Mouse (Mus musculus) brain, embryonic 18.5 days (tissue): Measurements from ENCODE around the gene Sardh.

Experiments
- DNase-seq: peaks from one replicate; pipeline ENCODE4 v3.0.0-alpha.2; 2012; ENCODE audit warnings: low read depth, low spot score

The Sardh gene

DNA sequence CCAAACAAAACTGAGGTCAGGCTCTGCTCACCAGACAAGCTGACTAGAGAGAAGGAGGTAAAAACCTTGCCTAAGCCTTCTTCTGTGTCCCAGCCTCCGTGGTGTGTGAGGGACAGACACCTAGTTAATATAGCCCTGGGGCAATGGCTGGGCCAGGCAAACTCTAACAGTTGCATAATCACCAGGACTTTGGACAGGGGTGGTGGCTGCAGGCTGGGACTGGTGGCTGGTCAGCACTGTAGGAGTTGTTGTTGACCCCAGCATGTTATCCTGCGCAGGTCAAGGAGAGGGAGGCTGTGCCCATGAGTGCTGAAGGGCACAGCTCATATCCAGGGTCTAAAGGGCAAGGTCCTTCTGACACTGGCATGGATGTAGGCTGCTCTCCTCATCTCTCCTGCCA lies at the start of gene Sardh:
Gene Sardh, minus strand, starts transcription at position 127 of the 400 bp plus-strand sequence.
- DNase-seq: no peak

DNA sequence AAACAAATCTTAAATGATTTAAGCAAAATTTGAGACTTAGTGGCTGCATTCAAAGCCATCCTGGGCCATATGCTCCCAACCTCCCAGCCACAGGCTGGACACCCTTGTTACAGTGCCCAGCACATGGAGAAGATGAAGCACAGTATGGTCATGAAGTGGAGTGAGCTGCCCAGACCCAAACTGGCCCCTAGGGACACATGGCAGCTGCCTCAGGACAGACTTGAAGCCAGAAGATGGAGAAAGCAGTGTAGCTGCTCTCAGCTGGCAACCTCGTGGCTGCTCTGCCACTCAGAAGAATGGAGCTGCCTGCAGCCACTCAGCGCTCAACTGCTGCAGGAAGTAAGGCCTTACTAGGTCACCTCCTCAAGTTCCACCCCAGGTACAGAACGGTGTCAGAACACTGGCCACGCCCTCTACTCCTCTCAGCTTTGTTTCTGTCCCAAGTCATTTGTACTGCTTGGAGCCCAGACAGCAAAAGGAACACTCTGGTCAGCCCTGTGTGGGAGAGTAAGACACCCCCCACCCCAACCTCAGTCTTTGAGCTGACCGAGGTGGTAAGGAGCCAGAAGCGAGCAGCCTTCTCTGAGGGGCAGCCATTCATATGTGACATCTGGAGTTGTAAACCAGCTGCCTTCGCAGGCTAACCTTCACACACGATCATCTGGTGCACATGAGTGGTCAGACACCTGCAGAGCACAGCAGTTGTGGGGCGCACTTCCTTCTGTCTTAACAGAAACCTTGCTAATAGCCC lies 48.7 kb upstream of the Sardh start:
- no peak for DNase-seq

DNA sequence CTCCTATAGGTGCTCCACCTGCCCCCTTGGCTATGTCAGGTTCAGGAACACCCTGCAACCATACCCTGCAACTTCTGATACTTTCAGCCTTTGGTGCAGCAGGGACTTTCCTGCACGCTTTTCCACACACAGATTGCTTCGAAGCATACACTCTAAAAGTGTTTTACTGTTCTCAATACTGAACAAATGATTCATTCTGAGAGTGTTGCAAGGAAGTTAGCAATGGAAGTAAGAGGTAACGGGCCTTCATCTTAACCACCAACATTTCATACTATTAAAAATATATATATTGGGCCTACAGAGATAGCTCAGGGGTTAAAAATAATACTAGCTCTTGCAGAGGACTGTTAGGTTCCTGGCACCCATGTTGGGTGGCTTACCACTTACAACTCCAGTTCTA lies 46.6 kb upstream of the Sardh start:
- DNase-seq: no peak

DNA sequence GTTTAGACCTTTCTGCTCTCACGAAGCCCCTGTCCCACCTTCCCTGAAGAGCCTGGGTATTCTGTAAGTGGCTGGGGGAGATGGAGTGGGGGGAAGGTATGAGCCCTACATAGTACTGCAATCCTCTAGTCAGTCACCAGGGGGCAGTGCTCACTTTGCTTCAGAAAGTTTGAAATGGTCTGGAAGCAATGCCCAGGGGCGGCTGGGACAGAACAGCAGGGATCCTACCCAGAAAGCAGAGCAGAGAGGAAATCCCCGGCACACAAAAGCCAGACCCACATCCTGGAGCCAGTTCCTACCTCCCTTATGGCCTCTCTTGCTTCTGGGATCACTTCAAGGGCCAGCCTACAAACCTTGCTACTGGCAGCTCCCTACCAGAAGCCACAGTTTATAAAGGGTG lies 40.9 kb upstream of the Sardh start:
- peak; percentile 56 for DNase-seq

DNA sequence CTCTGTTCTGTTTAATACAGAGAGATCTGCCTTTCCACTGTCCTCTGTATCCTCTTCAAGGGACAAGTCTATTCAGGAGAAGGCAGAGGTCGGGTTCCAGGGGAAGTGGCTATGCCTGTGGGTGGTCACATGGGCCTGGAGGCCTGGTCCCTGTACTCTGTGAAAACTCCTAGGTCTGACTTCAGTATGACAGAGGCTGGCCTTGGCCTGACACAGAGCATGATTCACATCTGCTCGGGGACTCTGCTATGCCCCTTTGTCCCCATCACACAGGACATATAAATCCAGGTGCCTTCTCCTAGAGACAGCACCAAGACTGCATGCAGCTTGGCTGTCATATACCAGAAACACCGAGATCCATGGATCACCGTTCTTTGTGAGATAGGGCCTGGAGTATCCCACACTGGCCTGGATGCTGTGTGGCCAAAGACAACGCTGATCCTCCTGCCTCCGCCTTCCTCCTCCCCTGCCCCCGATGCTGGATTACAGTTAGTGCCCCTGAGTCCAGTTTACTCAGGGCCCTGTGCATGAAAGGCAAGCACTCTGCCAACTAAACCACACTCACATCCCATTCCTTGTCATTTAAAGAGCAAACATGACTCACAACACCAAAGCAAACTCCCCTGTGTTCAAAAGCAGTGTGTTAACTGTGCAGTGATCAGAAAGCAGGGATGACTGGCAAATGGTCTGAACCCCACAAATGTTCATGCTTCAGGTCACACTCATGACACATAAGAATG lies 39.0 kb upstream of the Sardh start:
- no peak for DNase-seq

DNA sequence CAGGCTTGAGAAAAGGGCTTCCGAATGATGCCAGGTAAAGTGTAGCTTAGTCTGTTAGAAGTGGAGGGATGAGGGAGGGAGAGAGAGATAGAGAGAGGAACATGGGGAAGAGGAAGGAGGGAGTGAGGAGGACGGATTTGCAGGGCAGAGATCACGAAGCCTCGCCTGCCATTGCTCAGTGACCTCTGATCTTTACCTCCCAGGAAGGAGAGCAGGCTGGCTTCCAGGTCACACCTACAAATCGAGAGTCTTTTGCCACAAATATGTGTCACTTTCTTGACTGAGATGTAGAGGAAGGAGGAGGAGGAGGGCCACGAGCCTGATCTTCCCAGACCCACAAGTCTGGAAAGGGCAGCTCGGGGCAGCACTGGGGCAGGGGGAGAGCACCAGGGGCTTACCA lies 36.3 kb upstream of the Sardh start:
- no peak for DNase-seq

DNA sequence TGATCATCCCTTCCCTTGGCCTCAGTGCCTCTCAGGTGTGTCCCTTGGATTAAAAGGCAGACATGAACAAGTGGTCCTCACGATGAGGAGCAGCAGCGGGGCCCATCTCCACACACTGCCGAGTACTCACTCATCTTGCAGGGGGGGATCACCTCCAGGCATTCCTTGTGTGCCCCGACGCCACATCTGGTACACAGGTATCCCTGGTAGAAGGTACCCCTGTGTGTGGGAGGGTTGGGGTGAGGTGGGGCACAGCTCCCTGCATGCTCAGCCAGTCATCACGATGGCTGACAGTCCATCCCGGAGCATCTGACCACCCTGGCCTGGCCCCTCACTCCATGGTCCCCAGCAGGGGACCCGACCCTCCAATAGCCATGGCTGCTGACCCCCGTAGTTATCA lies 33.6 kb upstream of the Sardh start:
- DNase-seq: no peak

DNA sequence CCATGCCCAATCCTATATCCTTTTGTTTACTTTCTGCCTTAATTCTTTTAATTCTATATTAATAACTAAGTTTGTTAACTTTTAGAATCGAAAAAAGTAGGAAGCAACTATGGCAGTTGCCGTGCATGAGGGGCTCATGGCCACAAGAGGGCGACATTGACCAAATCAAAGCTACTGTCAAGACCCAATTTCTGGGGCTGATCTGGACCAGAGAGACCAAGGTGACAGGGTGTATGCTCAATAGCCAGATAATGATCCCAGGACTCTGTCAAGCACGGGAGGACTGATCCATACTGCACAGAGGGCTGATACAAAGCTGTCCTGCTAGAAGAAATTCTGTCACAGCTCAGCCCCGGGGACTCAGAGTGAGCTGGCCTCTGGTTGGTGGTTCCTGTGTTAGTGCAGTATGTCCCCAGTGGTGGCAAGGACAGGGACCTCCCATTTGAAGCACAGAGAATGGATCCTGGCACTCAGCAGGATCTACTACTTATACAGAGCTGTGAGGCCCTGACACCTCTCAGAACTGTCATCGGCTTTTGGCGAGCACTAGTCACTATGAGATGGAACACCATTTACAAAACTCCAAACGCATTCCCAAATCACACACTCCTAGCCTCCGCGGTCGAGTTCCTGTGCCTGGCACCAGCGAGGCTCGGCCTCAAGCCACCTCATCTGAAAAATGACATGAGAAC lies 32.9 kb upstream of the Sardh start:
- peak; percentile 32 for DNase-seq

DNA sequence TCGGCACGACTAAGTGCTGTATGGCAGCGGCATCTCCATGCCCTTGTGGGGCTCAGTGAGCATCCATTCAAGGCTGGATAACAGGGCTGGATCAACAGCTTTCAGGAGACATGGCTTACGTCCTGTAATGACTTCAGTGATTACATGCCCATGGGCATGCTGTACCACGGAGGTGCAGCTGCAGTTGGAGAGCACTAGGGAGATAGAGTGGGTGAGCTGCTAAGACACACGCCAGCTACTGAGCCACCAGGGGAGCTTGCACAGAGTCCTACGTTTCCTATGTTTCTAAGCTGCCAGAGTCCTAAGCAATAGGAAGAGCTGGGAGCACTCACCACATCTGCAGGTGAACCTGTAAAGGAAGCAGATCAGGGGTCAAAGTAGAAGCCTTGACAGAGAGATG lies 30.7 kb upstream of the Sardh start:
- no peak for DNase-seq

DNA sequence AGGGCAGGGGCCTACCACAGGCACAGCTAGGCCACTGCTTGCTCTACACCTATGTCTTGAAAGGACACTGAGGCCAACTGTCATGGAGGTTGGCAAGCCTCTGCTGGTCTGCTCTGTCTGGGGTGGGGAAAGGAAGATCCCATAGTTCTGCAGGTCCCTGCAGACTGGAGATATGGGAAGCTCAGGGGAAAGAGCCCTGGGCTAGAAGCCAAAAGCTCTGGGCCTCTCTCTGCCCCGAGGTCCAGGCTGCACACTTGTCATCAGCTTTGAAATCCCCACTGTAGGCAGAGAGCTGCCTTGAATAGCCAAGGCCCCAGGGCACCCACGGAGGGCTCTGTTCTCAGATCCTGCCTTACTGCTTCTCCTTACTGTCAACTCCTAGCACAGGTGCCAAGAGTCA lies 20.2 kb upstream of the Sardh start:
- no peak for DNase-seq

DNA sequence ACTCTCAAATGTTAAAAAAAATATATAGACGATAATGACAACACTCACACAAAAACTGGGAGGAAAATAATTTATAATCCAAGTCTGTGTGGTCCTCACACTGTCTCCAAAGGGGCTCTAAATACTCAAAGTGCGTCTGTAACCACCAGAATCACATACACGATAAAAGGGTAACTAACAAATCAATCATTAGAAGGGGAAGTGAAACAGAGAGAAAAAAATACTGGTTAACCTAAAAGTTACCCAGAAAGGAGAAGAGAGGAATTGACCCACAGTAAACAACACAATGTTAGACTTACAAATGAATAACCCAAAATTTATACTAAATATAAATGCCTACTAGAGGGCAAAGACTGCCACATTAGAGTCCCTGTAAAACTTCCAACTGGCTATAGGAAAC lies 17.7 kb upstream of the Sardh start:
- no peak for DNase-seq

DNA sequence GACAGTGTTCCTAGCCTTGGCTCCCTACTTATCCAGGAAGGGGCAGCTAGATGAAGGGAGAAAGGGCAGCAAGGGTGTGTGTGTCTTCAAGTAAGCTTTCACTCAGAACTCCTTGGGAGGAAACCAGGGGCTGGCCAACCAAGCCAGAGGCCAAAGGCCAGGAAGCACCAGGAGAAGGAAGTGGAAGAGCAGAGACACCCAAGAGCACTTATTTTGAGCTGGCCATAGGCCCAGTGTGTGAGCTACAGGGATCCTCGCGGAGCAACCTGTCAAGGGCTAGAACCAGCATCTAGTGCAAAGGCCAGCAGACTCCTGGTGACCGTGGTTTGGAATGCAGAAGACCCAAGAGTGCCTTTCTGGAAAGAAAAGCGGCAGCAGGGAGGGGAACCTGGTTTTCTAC lies 14.8 kb upstream of the Sardh start:
- DNase-seq: no peak

DNA sequence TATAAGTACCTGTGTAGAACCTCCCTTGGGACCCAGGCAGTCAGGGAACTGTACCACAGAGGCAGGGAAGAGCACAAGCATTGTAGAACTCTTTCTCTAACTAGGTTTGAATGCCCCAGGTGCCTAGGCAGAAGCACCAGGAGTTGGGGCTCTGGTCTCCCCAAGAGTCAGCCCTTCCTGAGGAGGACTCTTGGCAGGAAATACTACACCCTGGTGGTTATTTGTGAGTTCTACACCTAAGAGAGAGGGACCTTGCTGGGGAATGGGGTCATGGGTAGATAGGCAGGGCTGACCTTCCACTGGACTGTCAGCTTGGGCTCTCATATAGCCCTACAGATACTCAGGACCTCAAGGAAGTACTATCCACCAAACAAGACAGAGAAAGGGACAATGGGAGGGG lies 3.3 kb upstream of the Sardh start:
- no peak for DNase-seq

DNA sequence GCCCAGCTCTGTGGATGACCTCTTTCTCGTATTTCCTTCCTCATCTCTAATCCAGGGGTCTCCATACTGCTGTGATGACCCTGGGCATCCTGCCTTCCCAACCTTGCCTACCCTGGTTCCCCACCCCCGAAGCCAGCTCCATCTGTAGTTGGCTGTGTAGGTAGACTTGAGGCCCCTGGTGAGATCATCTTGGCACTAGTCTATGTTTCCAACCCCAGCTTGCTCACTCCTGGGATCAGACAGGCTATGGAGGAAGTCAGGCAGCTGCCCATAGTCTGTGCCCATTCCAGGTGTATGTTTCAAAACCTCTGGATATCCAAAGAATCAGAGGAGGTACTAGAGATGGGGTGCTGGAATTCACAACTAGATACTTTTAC lies 662 bp downstream of the Sardh start:
- DNase-seq: no peak

DNA sequence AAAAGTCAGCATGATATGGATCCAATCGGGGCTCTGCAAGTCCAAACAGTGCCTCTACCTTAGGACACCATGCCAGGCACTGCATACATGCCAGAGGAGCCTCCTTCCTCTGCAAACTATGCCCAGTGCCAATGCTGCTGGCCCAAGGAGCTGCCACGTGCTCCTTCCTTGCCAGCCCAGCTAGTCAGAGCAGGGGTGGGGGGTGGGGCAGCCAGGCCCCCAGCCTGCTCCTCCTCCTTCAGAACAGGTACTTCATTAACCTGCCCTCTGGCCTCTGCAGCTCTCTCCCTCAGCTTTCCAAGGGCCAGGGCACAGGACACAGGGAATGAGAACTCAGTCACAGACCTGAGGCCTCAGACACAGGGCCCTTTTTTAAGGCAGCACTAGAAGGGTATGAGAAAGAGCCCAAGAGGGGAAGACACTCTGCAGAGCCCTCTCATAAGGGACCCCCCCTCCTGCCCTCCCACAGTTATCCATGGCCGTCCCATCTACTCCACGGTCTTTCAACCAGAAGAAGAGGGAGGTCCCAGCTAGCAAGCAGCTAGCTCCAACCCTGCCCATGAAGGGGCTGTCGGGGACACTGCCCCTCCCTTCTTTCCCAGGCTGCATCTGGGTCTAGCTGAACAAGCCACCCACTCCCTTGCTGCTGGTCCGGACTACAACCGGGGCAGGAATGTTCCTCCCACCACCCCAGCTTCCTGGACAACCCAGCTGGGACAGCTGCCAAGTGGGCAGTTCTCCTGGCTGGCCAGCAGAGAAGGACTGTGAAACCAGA lies 1.2 kb downstream of the Sardh start:
- DNase-seq: peak; percentile 28

DNA sequence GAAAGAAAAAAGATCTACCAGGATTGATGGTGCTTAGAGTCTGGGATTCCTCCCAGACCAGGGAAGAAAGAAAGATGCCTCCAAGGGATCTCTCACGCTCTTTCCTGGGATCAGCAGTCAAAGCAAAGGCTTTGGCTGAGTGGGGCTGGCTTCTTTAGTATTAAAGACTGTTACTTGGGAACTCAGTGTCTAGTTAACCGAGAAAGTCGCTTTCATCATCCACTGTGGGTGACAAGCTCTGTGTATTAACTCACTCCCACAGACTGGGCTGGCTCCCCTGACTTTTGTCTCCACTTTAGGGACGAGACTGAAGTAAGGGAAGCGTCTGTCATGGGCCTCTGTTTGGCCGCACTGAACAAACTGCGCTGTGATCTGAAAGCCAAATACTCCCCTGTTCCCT lies 2.2 kb downstream of the Sardh start:
- no peak for DNase-seq

DNA sequence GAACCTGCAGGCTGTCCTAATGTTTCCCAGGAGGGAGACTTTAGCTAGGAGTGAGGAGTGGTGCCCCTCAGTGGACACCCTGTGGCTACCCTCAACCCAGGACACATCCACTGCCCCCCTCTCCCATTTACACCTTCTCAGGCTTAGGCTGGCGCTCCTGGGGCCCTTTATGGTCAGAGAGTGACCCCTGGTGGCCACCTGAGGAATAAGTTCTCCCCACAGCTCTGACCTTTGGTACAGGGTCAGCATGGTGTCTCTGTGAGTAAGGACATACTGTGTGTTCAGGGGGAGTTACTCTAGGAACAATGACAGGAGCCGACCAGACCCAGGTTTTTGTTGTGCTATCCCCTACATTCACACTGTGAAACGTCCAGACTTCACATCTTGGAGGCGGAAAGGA lies 10.8 kb downstream of the Sardh start:
- DNase-seq: no peak

DNA sequence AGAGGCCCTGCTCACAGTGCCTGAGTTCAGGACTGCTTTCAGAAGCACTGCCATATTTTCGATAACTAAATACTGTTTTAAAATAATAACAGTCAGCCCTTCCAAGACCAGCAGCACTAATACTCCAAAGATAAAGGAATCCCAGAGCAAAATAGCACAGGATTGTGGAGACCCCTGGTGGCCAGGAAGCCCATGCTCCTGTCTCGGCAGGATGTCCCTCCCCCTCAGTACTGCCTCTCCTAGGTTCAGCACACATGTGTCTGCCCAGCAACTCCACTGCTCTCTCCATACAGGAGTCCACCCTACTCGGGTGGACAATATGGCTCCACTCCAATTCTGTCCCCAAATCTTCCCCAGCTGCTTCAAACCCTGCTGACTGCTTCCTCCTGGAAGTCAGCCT lies 12.4 kb downstream of the Sardh start:
- peak; percentile 39 for DNase-seq

DNA sequence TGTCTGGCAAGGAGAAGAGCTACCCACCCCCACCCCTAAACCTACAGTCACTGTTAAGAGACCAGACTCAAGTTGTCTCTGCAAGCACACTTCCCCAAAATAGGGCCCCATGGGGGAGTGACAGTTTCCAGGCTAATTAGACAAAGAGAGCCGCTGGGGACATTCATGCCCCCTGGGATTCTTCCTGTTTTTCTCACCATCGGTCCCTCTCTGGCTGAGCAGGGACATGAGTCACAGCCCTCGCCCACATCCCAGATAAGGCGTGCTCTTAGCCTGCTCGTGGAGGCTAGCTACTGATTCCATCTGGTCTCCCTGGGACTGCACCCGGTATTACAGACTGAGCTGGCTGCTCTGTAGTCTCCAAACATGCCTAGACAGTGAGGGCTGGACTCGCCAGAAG lies 15.8 kb downstream of the Sardh start:
- no peak for DNase-seq

DNA sequence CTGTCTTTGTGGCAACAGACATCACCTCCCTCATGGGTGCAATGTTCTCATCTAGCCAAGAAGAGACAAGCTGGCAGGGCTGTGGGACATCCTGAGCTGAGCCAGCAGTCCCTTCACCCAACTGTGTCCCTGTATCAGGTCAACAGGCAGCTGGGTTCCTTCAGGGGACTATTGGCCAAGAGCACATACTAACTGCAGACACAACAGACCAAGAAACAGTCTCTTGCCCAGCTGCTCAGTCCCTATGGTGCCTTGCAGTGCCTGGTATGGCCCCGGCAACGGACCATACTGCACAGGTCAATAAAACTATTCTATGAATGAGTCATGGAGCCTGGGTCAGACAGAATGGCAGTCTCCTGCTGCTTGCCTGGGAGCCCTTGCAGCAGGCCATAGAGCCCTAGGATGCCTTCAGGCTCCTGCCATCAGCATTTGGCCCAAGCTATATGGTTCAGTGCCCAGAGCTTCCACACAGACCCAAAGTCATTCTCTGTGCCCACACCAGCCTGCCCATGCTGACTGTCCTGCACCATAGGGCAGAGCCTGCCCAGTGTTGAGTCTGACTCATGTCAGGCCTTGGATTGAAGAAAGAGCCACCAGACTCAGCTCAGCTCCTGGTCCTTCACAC lies 18.5 kb downstream of the Sardh start:
- no peak for DNase-seq

DNA sequence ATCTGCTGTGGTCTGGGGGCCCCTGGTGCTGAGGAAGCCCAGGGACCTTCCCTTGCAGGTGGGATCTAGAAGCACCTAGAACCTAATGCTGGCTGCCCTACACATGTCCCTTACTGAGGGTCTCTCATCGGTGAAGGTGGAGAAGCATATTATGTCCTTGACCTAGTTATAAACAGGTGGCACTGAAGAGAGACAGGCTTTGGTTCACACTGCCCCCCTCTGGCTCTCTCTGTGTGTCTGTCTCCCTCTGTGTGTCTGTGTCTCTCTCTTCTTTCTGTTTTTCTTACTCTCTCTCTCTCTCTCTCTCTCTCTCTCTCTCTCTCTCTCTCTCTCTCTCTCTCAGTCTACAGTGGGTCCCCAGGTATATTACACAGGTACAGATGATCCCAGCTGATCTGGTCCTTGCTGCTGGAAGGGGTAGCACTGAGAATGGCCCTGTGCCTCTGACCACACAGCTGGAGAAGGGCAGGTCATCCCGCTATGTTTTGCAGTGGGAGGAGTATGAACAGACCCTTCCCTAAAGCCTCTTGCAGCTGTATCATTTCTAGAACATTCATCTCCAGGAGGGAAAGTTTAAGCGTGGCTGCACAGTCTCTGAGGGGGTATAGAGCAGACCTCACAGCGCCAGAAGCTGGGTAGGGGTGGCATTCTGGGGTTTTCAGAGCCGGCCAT lies 19.2 kb downstream of the Sardh start:
- DNase-seq: no peak
